Mouse (Mus musculus): ENCODE results near the gene Gns.

The Gns gene

DNA sequence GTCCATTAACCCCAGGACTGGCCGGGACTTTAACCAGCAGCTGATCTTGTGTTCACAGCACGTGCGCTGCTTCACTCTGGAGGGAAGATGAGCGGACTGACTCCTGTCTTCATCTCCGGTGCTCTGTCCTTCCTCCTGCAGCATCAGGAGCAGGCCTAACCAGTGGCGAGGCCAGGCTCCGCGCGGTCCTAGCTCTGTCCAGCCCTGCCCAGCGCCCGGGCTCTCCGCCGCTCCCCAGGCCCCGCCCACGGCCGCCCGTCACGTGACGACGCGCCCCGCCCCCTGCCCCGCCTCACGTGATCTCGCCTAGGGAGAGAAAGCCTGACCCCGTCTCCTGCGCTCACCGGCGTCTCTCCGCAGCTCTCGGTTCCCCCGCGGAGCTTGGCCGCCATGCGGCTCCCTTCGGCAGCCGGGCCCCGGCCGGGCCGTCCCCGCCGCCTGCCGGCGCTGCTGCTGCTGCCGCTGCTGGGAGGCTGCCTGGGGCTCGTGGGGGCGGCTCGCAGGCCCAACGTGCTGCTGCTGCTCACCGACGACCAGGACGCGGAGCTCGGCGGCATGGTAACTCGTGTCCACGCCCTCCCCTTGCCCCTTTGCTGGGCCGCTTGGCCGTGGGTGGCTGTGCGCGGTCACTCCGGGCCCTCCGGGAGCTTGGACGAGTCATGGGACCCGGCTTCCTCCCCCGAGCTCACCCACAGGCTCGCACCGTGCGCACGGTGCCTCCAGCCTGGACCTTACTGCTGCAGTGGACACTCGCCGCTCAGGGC, at the start of gene Gns:
Gene Gns, plus strand, starts transcription at position 290 of the 764 bp plus-strand sequence.
- peak; percentile 89 to 94 for DNase-seq

DNA sequence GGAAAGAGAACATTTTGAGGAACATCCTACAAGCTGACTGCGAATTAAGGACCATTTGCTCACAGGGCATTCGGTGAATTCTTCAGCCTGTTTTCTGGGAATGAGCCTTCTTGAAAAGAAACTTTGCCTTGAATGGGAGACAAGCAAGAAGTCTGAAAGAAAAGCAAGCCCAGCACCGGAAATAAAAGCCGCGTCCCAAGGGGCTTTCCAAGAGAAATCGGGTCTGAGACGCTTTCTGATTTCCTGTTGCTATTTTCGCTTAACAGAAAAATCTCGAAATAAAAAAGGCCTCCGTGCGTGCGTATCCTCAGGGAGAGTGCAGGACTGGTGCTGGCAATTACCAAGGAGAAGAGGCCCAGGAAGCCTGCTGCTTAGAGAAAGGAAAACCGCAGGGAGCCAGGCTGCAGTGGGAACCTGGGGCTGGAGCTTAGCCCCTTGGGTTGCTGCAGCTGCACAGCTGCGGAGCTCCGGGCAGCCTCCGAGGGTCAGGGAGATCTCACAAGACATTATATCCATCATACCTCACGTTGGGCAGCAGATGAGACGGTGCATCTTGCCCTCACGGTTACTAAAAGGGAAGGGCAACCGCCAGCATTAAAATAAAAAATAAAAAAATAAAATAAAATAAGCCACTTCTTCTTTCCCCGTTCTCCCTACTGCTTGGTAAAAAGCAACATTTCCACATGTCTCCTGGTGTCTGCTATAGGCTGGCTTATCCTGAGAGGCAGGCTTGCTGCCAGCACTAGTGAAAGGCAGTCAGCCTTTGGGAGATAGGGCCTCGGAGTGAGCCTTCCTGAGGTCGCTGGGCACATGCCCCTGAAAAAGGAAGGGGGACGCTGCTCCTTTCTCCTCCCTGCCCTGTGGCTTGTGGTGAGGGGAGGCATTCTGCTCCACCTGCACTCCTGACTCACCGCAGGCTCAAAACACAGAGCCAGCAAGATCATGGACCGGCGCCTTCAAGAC, 49.3 kb upstream of the Gns start:
- DNase-seq, result peak in 1 of 2 experiments; percentile 15

DNA sequence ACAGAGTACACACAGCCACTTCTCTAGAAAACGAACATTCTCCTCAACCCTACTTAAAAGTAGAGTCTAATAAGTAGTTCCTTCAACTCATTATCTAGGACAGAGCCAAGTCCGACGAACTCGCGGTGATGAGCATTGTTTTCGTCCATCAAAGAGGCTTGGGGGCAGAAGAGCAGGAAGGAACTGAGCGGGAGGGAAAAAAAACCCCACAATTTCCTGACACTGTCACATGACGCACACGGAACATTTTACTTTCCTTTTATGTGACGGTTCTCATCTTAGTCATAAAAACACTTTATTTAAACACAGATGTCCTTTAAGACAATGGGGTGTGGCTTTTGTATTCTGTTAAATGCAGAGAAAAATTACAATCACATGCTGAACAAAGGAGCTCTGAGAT, 48.5 kb upstream of the Gns start:
- no peak for DNase-seq

DNA sequence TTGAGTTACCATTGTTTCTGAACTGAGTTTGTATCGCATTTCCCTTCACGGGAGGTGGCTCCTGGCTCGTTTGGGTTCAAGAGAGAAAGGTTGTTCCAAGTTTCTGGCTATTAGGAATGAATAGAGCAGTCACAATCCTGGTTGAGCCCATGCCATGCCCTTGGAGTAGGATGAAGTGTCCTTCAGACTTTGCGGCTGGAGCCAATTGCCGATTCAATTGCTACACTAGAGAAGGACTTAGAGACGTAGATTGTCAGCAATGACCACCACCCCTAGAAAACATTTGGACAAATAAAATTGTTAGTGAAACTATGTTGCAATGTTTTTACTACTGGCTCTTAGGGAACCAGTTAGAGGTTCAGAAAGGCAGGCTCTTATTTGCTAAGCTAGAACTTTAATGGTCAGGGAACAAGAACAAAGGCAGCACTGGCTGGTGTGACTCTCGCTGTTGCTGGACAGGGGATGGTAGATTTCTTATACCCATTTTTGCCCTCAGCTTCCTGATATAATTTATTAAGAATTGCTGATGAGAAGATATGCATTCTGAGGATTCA, 46.4 kb upstream of the Gns start:
- DNase-seq, result no peak

DNA sequence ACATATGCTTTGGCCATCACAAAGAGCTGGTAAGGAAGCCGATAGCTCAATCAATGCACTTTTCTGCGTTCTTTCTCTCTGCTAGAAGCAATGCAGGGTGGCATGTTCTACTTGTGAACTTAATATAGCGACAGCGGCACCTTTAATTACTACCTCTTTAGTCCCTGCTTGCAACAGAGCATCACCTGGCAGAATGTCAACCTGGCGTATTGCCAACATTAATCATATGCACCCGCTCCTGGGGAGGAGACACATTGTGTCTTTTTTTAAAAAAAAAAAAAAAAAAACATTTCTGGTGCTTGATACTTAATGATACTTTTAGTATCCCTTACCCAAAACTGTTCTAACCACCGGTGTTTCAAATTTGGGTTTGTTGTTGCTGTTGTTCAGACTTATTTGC, 41.4 kb upstream of the Gns start:
- DNase-seq, result peak; percentile 41 to 69

DNA sequence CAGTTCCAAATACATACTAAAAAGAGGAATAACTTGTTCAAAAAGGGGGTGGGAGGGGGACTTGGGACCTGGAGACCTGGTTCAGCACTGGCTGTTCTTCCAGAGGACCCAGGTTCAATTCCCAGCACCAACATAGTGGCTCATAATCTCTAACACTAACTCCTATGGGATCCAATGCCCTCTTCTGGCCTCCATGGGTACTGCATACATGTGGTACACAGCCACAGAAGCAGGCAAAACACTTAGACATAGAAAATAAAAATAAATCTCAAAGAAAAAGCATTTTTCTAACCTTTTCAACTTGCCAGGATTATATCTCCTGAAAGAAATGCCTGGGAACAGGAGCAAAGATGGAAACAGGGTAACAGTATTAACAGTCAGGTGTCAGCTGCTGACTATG, 38.7 kb upstream of the Gns start:
- DNase-seq, result peak in 1 of 2 experiments; percentile 31

DNA sequence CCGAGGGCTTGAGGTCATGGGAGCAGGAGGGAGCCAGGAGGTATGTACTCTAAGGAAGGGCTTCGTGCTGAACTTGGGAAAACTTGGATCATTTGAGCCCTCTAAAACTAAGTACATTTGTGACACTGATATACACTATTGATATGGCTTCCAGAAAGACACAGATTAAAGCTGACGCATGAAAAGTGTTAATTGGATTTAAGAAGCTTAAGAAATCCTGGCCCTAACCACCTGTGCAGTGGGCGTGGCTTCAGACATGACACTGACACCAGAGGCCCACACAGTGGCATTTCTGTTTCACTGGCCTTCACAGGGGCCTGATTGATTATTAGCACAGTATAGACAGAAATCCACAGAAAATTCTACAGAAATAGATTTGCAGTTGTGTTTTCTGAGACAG, 35.3 kb upstream of the Gns start:
- no peak for DNase-seq

DNA sequence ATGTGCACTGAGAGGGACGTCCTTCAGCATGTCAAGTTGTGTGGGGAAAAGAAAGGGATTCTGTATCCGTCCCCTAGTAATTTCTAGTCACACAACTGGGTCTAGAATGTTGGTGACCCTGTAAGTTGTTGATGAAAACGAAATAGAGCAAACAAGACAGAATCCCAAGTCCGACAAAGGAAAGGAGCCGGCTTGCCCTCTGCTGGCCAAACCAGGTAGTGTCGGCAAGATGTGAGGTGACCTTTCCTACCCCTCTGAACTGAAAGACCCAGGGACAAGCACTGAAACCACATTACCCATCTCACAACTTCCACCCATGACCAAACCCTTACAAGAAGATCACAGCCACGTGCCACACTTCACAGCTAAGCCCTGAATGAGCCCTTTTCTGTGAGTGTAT, 34.0 kb upstream of the Gns start:
- DNase-seq, result peak; percentile 56 to 90

DNA sequence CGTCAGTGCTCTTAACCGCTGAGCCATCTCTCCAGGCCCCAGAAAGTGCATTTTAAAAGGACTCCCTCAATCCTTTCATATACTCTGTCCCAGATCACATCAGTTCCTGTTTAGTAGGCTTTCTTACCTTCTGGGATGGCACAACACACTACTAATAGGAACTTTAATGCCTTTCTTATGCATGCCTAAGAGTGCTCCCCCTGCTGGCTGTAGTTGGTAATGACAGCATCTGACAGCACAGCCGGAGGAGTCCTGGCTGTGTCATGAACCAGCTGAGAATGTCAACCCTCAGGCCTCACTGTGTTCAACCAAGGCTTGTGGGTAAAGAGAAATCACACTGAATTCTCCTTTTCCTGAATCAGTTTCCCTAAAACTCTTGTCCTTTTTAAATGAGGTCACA, 30.3 kb upstream of the Gns start:
- peak; percentile 61 to 86 for DNase-seq

DNA sequence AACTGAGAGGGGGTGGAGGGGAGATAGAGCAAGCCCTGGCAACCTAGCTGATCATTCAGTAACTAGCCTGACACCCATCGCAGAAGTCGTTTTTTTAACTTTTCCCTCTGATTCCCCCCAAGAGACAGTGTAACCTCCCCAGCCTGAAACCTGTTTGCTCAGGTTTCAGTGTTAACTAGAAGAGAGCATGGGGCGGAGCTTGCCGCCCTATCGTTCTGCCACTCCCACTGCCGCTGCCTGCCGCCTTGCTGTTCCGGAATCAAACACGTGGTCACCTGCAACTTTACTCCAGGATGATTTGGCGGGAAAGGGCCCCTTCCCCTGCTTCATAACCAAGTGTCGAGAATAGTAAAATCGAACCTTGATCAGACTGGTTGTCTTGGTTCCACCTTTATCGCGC, 28.4 kb upstream of the Gns start:
- DNase-seq, result peak; percentile 23 to 46

DNA sequence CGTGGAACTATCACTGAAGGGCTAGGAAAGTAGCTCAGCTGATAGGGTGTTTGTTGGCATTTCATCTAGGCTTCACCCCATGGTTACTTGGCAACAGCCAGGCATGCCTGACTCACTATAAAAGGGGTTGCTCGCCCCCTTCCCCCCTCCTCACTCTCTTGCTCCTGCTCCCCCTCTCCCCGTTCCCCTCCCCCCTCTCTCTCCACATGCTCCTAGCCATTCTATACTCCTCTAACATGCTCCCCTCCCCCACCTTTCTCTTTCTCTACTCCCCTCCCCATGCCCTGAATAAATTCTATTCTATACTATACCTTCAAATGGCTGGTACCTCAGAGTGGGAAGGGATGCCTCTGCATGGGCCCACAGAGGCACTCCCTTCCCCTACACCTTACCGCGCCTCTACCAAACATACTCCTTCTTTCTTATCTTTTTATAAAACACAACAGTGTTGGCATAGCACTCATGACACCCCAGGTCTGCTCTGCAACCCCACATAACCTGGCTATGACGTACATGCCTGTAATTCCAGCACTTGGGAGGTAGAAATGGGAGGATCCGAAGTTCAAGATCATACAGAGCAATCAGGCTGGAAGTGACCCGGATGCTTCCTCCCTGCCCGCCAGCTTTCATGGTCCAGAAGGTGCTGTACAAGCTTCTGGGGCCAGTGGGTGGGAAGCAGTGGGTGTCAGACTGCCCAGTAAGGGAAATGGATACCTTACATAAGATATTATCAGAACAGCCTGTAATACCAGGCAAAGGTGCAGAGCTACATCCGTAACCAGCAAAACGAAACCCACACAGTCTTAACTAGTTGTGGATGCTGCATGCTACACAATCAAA, 23.9 kb upstream of the Gns start:
- DNase-seq, result no peak

DNA sequence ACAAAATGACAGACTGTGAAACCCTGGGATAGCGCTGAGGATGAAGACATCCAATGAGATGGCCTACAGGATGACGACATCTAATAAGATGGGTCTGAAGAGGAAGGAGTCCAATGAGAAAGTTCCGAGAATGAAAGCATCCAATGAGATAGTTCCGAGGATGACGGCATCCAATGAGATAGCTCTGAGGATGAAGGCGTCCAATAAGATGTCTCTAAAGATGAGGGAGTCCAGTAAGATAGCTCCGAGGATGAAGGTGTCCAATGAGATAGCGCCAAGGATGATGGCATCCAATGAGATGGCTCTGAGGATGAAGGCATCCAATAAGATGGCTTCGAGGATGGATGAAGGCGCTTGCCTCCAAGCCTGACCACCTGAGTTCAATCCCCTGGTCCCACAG, 22.6 kb upstream of the Gns start:
- DNase-seq, result no peak

DNA sequence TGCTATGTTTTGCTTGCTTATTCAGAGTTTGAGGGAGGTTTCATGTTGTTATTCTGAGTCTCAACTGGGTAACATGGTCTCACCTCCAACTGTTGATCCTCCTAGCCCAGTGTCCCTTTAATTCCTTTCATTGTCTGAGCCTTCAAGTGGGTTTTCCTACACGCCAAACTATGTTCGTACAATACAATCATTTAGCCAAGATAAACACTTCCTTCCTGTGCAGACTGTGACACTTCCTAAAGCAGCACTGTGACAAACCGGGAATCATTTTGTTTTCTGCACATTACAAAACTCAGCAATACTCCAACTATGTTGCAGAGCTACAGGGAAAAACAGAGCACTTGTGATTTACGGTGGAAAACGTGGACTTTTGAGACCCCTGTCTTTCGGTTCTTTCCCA, 21.0 kb upstream of the Gns start:
- DNase-seq, result peak in 1 of 2 experiments; percentile 14

DNA sequence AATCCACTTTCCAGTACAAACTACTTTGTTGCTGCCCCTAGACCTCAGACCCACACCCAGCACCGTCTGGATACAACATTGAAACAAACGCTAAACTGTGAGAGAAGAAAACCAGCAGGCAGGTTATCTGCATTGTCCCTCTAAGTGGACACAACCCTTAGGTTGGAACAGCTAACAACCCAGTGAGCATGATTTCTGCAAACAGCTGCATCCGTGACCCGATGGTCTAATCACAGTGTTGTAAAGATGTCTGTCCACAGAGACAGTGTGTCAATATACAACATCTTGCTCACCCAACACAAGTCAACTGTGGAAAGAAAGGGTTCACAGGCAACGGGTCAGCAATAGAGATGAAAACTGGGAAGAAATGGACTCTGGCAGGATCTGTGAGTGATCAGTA, 15.6 kb upstream of the Gns start:
- DNase-seq, result no peak

DNA sequence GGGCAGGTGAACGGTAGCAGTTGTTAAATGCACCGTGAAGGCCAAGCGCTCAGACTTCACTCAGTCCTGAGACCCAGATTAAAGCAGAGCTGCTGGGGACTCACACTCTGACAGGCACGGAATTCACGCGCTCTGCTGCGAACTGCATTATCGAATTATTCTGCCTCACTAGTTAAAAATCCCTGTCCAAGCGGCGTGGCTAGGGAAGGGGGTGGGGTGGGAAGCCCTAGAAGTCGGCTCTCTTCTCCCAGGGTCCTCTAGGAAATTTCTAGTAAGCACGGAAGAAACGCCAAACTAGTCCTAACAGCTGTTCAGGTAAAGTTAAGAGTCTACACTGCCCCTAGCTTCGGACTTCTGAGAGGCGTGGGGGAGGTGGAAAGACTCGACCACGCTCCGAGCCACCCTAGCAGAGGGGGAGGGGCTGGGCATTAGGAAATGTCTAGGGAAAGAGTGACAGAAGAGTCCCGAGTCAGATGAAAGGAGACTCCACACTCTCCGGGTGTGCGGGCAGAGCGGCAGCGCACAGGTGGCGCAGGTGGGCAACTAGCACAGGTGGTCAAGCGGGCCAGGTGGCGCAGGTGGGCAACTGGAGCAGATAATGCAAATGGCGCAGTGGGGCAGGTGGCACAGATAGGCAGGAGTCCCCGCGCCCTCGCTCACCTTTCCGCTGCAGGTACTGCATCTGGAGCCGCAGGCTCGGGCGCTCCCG, 14.4 kb upstream of the Gns start:
- peak in 1 of 2 experiments; percentile 60 for DNase-seq

DNA sequence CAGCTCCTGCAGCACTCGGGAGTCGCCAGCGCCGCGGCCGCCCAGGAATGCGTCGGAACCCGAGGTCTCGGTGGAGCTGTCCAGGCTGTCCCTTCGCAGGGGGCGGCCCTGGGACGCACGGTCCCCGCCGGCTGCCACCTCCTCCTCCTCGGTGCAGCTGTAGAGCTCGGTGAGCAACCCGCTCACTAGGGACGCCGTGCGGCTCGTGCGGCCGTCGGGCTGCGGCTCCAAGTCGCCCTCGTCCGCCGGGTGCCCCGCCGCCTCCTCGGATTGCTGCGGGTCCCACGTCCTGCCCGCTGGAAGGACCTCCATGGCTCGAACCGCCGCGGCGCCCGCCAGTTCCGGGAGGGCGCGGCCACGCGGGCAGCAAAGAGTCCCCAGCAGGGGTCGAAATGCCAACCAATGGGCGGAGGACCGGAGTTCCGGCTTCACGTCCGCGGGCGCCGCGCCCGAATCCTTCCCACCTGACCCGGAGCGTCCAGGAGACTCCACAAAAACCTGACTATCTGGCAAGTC, 13.8 kb upstream of the Gns start, which contains the start of gene Tbc1d30:
Gene Tbc1d30, minus strand, starts transcription at position 213 of the 516 bp plus-strand sequence.
- DNase-seq, result peak; percentile 83 to 88

DNA sequence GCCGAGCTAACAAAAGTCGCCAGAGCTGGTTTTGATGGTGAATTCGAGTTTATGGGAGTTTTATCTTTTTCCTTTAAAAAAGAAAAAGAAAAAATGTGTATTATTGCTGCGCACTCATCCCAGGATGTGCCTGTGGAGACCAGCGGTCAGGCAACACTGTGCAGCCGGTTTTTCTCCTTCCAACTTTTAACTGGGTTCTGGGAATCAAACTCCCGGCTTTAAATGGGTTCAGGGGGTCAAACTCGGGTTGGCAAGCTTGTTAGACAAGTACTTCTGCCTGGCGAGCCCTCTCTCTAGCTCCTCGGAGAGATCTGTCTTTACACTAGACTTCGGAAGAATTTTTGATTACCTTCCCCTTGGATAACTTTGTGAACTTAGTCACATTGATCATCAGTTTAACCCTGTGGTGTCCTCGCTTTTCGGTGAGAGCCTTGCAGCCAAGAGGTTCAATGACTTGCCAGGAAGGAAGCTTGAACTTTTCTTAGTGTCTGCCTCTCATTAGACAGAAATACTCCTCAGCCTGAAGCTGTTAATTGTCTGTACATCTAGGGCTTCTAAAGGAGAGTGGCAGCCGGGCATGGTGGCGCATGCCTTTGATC, 13.1 kb upstream of the Gns start:
- DNase-seq, result peak in 1 of 2 experiments; percentile 22

DNA sequence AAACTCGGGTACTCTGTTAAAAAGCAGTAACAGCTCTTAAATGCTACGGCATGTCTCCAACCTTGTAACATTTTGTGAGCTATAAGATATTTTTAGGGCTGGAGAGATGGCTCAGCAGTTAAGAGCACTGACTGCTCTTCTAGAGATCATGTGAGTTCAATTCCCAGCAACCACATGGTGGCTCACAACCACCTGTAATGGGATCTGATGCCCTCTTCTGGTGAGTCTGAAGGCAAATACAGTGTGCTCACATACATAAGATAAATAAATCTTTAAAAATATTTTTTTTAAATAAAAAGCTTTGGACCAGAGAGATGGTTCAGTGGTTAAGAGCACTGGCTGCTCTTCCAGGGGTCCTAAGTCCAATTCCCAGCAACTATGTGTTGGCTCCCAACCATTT, 4.5 kb upstream of the Gns start:
- no peak for DNase-seq

DNA sequence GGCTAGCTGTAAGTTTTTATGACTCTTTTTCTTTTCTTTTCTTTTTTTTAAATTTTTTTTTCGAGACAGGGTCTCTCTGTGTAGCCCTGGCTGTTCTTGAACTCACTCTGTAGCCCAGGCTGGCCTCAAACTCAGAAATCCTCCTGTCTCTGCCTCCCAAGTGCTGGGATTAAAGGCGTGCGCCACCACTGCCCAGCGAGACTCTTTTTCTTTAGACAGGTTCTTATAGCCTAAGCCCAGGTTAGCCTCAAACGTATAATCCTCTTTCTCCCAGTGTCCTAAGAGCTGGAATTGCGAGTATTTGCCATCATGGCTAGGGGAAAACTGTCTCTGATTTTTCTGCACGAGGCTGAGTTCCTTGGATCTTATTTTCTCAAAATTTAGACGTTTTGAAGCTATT, 1.7 kb upstream of the Gns start:
- no peak for DNase-seq

DNA sequence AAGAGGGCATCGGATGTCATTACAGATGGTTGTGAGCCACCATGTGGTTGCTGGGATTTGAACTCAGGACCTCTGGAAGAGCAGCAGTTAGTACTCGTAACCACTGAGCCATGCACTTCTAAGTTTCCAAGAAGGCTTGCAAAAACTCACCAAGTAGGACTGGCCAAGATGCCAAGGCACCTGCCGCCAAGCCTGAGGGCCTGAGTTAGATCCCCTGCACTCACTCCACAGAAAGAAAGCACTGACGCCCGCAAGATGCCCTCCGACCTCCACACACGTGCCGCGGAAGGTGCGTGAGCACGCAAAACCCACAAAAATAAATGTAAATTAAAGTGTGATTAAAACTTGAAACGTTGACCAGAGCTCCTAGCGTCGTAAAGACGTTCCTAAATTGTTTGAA, 584 bp upstream of the Gns start:
- DNase-seq, result peak; percentile 12 to 48

DNA sequence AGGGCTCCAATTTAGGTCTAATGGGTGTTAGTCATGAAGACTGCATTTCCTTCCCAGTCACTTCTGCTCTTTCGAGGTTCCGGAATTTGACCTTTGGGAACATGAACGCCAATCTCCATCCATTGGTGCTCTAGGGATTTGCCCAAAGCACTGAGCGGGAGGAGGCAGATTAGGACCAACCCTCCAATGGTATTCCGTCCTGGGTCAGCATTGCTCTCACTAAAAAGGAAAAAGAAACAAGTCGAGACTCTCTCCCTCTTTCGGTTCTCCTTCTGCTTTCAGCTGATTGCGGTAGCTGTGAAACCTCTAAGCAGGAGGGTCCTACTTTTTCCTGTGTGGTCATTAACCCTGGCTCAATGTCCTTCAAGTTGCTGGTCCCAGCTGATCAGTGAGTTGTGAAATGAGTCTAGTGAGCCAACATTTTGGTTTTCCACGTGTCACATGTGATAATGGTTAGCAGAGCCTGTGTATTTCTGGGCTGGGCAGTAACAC, 937 bp downstream of the Gns start:
- DNase-seq, result peak; percentile 59 to 76
